Mouse (Mus musculus) forebrain, embryonic 10.5 days (tissue): Measurements from ENCODE around the gene Tecr. TPM values are rescaled to one million over a fixed set of nuclear protein-coding genes. Genes with fewer than 3 reads are reported as not detected.

ENCODE experiments used
- DNase-seq: peaks from one replicate; pipeline ENCODE4 v3.0.0-alpha.2; 2017; ENCODE audit warnings: low spot score; ENCODE audit errors: extremely low spot score
- H3K27ac ChIP-seq: fragments of 300-500 bp; sonication (generic); 2 replicates; pipeline ENCODE4 v1.5.1; 2016; ENCODE audit warnings: mild to moderate bottlenecking
- H3K27me3 ChIP-seq: fragments of 300-500 bp; sonication (generic); 2 replicates; pipeline ENCODE4 v1.6.1; 2016; ENCODE audit warnings: mild to moderate bottlenecking; ENCODE audit not compliant: poor library complexity, severe bottlenecking
- H3K36me3 ChIP-seq: fragments of 300-500 bp; sonication (generic); replicated peaks from 2 replicates; pipeline ENCODE4 v1.6.1; 2016; ENCODE audit warnings: mild to moderate bottlenecking, moderate library complexity
- H3K4me1 ChIP-seq: fragments of 300-500 bp; sonication (generic); 2 replicates; pipeline ENCODE4 v1.6.1; 2016
- H3K4me3 ChIP-seq: fragments of 300-500 bp; sonication (generic); 2 replicates; pipeline ENCODE4 v1.5.1; 2016; ENCODE audit warnings: mild to moderate bottlenecking, moderate library complexity
- H3K9me3 ChIP-seq: fragments of 300-500 bp; sonication (generic); 2 replicates; pipeline ENCODE4 v1.6.1; 2016; ENCODE audit warnings: mild to moderate bottlenecking, moderate library complexity
- WGBS: fragments of 180-500 bp; shearing (Covaris S2); methylation state at CpG from one replicate; pipeline ENCODE4 v1.1.7; 2016; 5-methylcytosine and 5-hydroxymethylcytosine counted together
- polyA plus RNA-seq: library from polyadenylated mRNA; unstranded; fragments of >200 nt; fragmentation: Nextera tagmentation; extraction: Ambion mirVana; gene quantifications from 2 replicates; pipeline ENCODE4 v1.2.1, GENCODE M21; 2016

Gene Tecr
- 637 and 658 TPM in 2 replicates for polyA plus RNA-seq

DNA sequence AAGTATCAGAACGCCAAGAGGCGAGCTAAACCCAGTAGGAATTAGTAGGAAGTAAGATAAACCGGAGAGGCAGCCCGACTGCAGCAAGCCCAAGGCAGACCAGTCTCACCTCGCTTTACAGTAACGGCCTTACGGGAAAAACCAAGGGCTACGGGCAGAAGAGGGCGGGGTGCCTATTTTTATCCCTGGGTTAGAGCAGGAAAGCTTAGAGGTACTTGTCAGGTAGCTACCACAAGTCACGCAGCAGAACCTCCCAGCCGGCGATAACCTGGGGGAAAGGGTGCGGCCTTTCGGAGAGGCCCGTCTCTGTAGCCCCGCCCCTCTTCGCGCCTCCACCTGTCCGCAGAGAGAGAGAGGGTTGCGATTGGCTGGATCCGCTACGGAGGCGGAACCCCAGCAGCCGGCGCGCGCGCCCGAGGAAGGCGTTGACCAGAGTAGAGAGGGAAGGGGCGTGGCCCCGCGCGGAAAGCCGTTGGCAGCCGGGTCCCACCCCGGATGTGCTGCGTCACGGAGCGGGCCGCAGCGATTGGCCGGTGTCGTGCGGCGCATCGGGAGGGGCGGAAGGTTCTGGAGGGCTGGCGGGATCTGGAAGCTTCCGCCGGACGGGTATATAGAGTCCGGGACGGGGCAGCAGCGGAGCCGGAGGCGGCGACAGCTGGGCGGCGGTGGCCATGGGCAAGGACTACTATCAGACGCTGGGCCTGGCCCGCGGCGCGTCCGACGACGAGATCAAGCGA lies at the start of gene Tecr, which contains the start of gene Dnajb1:
Tecr (minus strand) TSS at position 311 of the 737 bp plus-strand sequence.
Dnajb1 (plus strand) TSS at position 533 of the 737 bp plus-strand sequence.
- Histone ChIP-seq H3K27ac (peak within 1 kb of the TSS; percentile 97), H3K27me3 (no peaks in the 10 kb centered on the region), H3K9me3 (no peaks in the 10 kb centered on the region), H3K4me1 (peaks cover 26% of the 10 kb centered on the region), H3K36me3 (peaks cover 35% of the 10 kb centered on the region), H3K4me3 (peak within 1 kb of the TSS; percentile 85)
- DNase-seq, result peak; percentile 99
- under 1% methylated on average over 69 of the region's 69 CpGs for WGBS

GRCm38 (mm10) chr8:83656484-83657246 lies 48.9 kb upstream of the Tecr start:
- Histone ChIP-seq H3K4me1 (peaks cover 53% of the 10 kb centered on the region), H3K4me3 (no peak overlapping the region), H3K9me3 (no peaks in the 10 kb centered on the region), H3K36me3 (peaks cover 53% of the 10 kb centered on the region), H3K27ac (peak overlapping the region; percentile 48; the same call in 1 of the 2 replicates), H3K27me3 (no peaks in the 10 kb centered on the region)
- WGBS, result 84% methylated on average over 13 of the region's 13 CpGs
- DNase-seq, result no peak

DNA sequence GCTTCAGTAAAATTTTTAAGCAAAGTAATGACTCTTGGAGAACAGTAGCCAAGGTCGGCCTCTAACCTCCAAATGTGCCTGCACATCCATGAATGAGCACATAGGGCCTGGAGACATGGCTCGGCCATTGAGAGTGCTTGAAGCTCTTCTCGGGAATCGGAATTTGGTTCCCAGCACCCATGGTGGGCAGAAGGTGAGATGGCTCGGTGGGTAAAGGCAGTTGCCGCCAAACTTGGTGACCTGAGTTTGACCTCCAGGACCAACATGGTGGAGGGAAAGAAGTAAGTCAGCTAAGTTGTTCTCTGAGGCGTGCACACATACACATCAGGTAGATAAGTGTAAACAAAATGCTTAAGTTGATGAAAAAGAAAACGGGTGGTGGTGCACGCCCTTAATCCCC lies 48.3 kb upstream of the Tecr start:
- H3K27ac ChIP-seq, result no peak overlapping the region
- 89% methylated on average over 9 of the region's 9 CpGs for WGBS
- H3K36me3 ChIP-seq, result peaks cover 47% of the 10 kb centered on the region
- H3K4me3 ChIP-seq, result no peak overlapping the region
- no peak for DNase-seq
- H3K27me3 ChIP-seq, result no peaks in the 10 kb centered on the region
- H3K9me3 ChIP-seq, result peaks cover 4% of the 10 kb centered on the region; the same call in 1 of the 2 replicates
- H3K4me1 ChIP-seq, result peaks cover 48% of the 10 kb centered on the region

DNA sequence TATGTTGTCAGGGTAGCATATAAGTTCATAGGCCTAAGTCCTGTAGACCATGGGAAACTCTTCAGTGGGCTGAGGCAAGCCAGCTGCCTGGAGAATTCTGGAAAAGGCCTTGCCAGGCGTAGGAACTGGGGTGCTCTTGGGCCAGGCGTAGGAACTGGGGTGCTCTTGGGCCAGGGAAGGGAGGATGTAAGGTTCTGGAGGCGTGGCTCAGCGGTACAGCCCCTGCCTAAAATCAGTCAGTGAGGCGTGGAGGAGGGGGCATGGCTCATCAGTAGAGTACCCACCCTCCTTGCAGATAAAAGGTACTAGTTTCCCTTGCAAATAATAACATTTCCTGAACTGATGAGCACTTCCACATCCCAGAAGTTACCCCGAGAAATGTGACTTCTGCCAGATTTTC lies 47.0 kb upstream of the Tecr start:
- H3K4me3 ChIP-seq, result no peak overlapping the region
- WGBS, result 91% methylated on average over 6 of the region's 6 CpGs

DNA sequence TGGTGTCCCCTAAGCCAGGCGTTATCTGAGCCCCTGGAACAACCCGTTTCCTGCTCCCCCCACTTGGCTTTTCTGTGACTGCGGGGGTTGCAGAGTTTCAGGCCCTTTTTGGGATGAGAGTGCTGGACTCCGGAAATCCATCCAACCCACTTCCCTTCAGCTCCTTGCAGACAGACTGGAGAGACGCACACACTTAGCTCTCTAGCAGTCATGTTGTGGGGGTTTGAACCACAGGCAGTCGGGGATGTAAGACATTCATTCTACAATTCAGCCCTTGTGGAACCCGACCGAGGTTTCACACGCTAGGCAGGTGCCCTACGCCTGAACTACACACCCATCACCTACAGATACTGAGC lies 45.9 kb upstream of the Tecr start:
- 50% methylated on average over 10 of the region's 10 CpGs for whole genome bisulfite sequencing
- no peak for DNase-seq
- Histone ChIP-seq H3K27me3 (no peaks in the 10 kb centered on the region), H3K4me1 (peaks cover 33% of the 10 kb centered on the region), H3K27ac (peak overlapping the region; percentile 96), H3K9me3 (peaks cover 6% of the 10 kb centered on the region; the same call in 1 of the 2 replicates), H3K36me3 (peaks cover 41% of the 10 kb centered on the region), H3K4me3 (peak overlapping the region; percentile 88)

More for the DNA sequence above, 47.0 kb upstream of the Tecr start:
- DNase-seq, result no peak
- Histone ChIP-seq H3K36me3 (peaks cover 47% of the 10 kb centered on the region), H3K27ac (no peak overlapping the region), H3K4me1 (peaks cover 35% of the 10 kb centered on the region), H3K27me3 (no peaks in the 10 kb centered on the region), H3K9me3 (peaks cover 6% of the 10 kb centered on the region; the same call in 1 of the 2 replicates)

DNA sequence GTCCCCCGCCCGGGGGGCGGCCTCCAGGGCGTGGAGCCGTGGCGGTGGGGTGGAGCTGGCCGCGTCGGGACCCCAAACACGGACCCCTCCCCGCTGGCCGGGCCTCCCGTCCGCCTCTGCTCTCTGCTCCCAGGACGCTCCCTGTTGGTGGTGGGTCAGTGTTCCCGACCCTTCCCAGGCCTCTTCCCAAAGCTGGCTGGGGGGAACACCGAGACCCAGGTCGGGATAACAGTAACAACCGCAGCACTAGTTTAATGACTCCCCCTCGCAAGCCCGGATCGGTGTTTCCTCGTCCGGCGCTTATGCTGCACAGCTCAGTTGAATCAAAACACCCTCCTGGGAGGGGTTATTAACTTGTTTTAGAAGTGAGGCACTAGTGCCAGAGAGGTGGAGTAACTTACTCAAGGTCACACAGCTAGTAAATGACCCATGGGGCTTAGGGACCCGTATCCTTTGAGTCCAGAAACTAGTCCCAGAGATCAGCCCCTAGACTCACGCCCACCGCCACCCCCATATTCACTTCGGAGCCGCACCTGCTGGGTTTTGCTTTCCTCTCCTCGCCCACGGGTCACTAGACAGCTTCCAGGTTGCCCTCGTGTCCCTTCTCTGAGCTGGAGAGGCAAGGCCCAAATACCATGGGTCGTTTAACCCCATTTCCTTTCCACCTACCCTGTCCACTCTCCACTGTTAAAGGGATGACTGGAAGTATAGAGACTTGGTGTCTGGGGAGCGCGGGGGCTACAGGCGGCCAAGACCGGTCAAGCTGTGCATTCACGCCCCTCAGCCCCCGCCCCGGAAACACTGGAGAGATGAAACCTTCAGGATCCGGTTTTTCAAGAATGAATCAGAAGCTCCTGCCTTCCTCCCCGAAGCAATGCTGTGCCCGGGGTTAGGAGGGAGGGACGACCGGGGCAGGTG lies 45.2 kb upstream of the Tecr start:
- peaks cover 30% of the 10 kb centered on the region for H3K4me1 ChIP-seq
- DNase-seq, result no peak
- peak overlapping the region; percentile 88 for H3K4me3 ChIP-seq
- H3K27me3 ChIP-seq, result no peaks in the 10 kb centered on the region
- H3K9me3 ChIP-seq, result peaks cover 6% of the 10 kb centered on the region; the same call in 1 of the 2 replicates
- WGBS, result 3% methylated on average over 44 of the region's 46 CpGs
- H3K27ac ChIP-seq, result peak overlapping the region; percentile 96
- peaks cover 37% of the 10 kb centered on the region for H3K36me3 ChIP-seq

GRCm38 (mm10) chr8:83652030-83652743 lies 44.4 kb upstream of the Tecr start, which contains the start of gene Gipc1:
Gene Gipc1, plus strand, starts transcription at chr8:83652677.
- Histone ChIP-seq H3K36me3 (peaks cover 29% of the 10 kb centered on the region), H3K9me3 (peaks cover 6% of the 10 kb centered on the region; the same call in 1 of the 2 replicates), H3K27me3 (no peaks in the 10 kb centered on the region), H3K4me3 (peak within 1 kb of the TSS; percentile 88), H3K4me1 (peaks cover 30% of the 10 kb centered on the region), H3K27ac (peak within 1 kb of the TSS; percentile 96)
- DNase-seq, result peak; percentile 97
- 4% methylated on average over 50 of the region's 50 CpGs for whole genome bisulfite sequencing

DNA sequence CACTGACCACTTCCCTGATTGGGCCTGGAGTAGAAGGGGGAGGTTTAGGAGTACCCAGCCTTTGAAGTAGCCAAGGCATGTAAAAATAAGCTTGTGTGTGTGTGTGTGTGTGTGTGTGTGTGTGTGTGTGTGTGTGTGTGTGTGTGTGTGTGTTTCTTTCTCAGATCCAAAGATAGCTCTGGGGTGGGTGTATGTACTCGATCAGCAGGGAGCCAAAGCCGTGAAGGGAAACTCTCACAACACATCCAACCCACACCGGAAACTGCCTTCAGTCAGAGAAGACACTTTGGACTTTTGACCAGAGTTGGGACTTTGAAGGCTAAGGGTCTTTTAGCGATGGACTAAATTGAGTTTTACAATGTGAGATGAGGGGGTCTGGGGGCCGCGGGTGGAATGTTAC lies 41.9 kb upstream of the Tecr start:
- Histone ChIP-seq H3K36me3 (peaks cover 4% of the 10 kb centered on the region), H3K4me1 (peaks cover 23% of the 10 kb centered on the region), H3K27ac (no peak overlapping the region), H3K9me3 (peaks cover 6% of the 10 kb centered on the region; the same call in 1 of the 2 replicates), H3K4me3 (no peak overlapping the region), H3K27me3 (no peaks in the 10 kb centered on the region)
- 96% methylated on average over 6 of the region's 6 CpGs for WGBS
- no peak for DNase-seq

DNA sequence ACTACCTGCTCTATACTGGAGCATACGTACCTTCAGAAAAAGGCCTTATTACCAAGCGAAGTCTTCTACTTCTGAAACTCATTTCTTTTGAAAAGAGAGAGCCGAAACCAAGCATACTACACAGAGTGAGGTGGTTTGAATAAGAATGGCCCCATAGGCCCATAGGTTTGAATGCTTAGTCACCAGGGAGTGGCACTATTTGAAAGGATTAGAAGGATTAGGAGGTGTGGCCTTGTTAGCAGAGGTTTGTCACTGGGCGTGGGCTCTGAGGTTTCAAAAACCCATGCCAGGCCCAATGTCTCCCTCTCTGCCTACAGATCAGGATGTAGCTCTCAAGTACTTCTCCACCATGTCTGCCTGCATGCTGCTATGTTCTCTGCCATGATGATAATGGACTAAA lies 40.3 kb upstream of the Tecr start:
- H3K27ac ChIP-seq, result no peak overlapping the region
- 90% methylated on average over 4 of the region's 4 CpGs for WGBS
- no peaks in the 10 kb centered on the region for H3K36me3 ChIP-seq
- H3K9me3 ChIP-seq, result peaks cover 6% of the 10 kb centered on the region; the same call in 1 of the 2 replicates
- DNase-seq, result no peak
- H3K4me3 ChIP-seq, result no peak overlapping the region
- H3K4me1 ChIP-seq, result peaks cover 11% of the 10 kb centered on the region
- no peaks in the 10 kb centered on the region for H3K27me3 ChIP-seq

DNA sequence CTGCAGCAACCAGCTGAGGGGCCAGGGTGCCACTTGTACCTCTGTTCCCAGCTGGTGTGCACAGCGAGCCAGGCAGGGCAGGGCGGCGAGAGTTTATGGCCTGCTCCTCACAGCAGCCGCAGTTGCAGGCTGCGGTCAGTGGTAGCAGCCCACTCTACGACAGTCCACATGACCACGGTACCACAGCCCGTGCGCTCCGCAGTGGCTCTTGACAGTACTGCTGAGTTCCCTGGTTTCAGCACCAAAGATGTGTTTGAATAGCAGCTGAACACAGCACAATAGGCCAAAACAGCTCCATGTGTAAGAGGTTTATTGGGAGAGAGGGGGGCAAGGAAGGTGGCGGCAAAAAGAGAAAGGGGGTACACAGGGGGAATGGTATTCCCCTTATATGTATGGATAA lies 39.7 kb upstream of the Tecr start:
- Histone ChIP-seq H3K9me3 (peaks cover 6% of the 10 kb centered on the region; the same call in 1 of the 2 replicates), H3K36me3 (no peaks in the 10 kb centered on the region), H3K4me1 (peaks cover 9% of the 10 kb centered on the region), H3K27ac (no peak overlapping the region), H3K4me3 (no peak overlapping the region), H3K27me3 (no peaks in the 10 kb centered on the region)
- no peak for DNase-seq
- 95% methylated on average over 11 of the region's 11 CpGs for WGBS

- Histone ChIP-seq H3K9me3 (peaks cover 8% of the 10 kb centered on the region), H3K27me3 (no peaks in the 10 kb centered on the region), H3K4me3 (no peak overlapping the region), H3K27ac (no peak overlapping the region), H3K36me3 (no peaks in the 10 kb centered on the region), H3K4me1 (no peaks in the 10 kb centered on the region)
- WGBS, result 81% methylated on average over 5 of the region's 5 CpGs
- no peak for DNase-seq
These were observed 31.9 kb upstream of the Tecr start for GRCm38 (mm10) chr8:83639649-83640048.
